Mouse (Mus musculus): ENCODE measurements around the gene Gm21292.
"Not testable (repeated sequence)": the region's sequence is repeated elsewhere in the genome, so short reads cannot be mapped to it uniquely, and the experiment has no call there.

Gene Gm21292

DNA sequence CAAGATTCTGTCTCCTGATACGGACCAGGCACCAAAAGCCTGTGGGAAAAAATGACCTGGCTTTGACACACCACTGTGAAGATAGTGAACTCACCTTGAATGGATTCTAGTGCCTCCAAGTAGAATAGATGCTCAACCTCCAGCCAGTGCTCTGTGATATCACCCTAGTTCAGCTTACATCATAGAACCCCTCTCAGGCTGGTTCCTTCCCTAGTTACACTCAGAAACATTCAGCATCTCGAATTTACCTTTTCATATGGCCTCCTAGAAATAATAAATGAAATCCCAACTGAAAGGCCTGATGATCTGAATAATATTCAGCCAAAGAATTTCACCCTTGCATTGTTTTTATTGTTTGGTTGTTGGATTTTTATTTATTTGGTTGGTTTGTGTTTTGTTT lies at the start of gene Gm21292:
Gene Gm21292, minus strand, starts transcription at position 101 of the 400 bp plus-strand sequence.
- DNase-seq (ENCODE audit: low spot score), result not testable (repeated sequence)
